Mouse (Mus musculus): ENCODE data around the gene Gm15155.
"Not testable (repeated sequence)": the region's sequence is repeated elsewhere in the genome, so short reads cannot be mapped to it uniquely, and the experiment has no call there.

The Gm15155 gene

GRCm38 (mm10) chrX:156009756-156010155 is 385.2 kb downstream of the Gm15155 start:
- DNase-seq (ENCODE audit: low spot score in 2 of 2), result no peak

- no peak for DNase-seq (ENCODE audit: low spot score in 2 of 2)
Observed at GRCm38 (mm10) chrX:156155776-156156175, 531.2 kb downstream of the Gm15155 start.

GRCm38 (mm10) chrX:156171587-156171986 is 547.0 kb downstream of the Gm15155 start:
- DNase-seq (ENCODE audit: low spot score in 2 of 2), result no peak

GRCm38 (mm10) chrX:156303806-156304205 is 679.3 kb downstream of the Gm15155 start:
- not testable (repeated sequence) for DNase-seq (ENCODE audit: low spot score in 2 of 2)
